Mouse (Mus musculus): ENCODE measurements around the gene Dcaf6.

The Dcaf6 gene

DNA sequence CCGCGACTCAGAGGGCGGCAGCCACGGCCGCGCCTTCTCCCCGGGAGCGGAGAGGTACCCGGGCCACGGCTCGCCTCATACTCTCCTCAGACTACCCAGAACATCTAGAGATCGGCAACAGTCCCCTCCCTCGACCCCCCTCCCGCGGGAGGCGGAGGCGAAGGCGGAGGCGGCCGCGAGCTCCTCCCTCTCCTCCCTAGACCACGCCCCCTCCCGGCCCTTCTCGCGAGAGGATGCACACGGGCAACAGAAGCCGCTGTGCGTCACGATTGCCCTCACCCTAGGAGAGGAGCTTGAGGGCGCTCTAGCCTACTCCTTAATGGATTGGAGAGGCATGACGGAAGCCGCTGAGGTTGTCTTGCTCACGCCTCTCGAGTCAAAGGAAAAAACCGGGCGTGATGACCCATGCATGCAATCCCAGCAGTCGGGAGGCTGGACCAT, at the start of gene Dcaf6, which contains the start of gene Mpc2:
Gene Dcaf6, minus strand, starts transcription at position 116 of the 441 bp plus-strand sequence.
Gene Mpc2, plus strand, starts transcription at position 278 of the 441 bp plus-strand sequence.
- DNase-seq (ENCODE audit: extremely low read depth, low read depth) = peak; percentile 90

GRCm38 (mm10) chr1:165506303-165506702, 46.0 kb upstream of the Dcaf6 start:
- no peak for DNase-seq (ENCODE audit: extremely low read depth, low read depth)

DNA sequence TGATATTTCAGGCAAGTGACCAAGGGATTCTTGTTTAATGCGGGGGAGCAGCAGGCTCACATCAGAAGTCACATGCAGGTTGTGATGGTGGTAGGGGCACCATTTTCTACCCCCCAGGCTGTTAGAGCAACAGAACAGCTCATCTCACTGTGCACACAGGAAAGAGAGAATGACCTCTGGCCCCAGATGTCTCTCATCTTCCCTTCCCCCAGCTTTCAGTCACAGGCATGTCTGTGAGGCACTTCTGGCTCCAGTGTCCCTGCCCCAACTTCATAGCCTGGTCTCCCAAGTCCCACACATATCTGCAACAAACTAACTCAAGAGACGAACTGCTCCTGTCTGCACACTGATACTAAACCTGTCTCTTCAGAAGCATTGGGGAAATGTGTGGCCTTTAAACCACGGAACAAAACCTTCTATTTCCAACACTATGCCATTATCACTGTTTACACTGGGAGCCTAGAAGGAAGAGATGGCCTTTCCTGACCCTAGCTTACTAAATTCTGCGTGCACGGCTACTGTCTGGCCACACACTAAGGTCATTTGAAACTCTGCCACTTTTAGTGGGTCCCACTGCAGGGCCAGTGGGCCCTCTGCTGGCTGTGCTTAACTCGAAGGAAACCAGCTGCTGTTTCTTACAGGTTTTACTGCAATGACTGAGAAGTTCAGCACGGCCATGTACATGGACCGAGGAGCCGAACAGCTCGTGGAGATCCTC, 43.2 kb upstream of the Dcaf6 start:
- no peak for DNase-seq (ENCODE audit: extremely low read depth, low read depth)

GRCm38 (mm10) chr1:165498856-165499255, 38.6 kb upstream of the Dcaf6 start:
- no peak for DNase-seq (ENCODE audit: extremely low read depth, low read depth)

DNA sequence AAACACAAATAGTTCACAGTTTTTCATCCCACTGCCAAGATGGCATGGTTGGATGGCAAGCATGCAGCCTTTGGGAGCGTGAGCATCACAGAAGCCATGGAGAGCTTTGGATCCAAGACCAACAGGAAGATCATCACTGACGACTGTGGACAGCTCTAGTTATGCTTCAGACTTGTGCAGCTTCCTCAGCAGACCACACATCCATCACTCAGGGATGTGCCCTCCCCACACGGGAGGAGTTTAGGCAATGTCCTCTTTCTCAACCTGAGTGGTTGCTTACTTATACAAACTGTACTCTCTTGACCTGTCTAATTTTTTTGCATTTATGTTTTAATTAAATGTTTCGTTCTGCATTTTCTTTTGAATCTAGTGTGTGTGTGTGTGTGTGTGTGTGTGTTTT, 28.9 kb upstream of the Dcaf6 start:
- DNase-seq (ENCODE audit: extremely low read depth, low read depth) = no peak

- no peak for DNase-seq (ENCODE audit: extremely low read depth, low read depth)
Observed at GRCm38 (mm10) chr1:165486108-165486507, 25.8 kb upstream of the Dcaf6 start.

DNA sequence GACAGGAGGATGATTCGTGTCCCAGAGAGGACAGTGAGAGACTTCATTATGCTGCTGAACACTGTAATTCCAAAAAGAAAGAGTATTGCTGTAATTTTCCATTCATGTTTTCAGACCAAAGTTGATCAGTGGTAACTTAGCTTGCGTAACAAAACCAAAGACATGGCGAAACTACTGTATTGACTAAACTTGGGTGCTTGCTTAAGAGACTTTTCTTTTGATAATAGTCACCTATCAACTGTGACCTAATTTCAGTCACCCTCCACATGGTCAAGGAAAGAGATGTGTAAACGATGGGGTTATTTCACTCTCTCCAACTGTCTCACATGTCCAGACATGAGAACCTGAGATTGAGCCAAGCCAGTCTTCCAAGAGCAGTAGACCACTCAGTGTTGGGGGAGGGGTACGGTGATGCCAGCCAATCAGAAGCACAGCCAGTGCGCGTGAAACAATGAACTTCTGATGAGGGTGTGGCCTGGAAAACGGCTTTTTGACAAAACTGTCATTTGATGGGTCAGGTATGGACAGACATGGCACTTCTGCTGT, 24.5 kb upstream of the Dcaf6 start, which contains the start of gene Adcy10:
Gene Adcy10, plus strand, starts transcription at position 496 of the 546 bp plus-strand sequence.
- no peak for DNase-seq (ENCODE audit: extremely low read depth, low read depth)

- no peak for DNase-seq (ENCODE audit: extremely low read depth, low read depth)
Observed at GRCm38 (mm10) chr1:165471490-165471889, 11.2 kb upstream of the Dcaf6 start.

- no peak for DNase-seq (ENCODE audit: extremely low read depth, low read depth)
Observed at GRCm38 (mm10) chr1:165469717-165470116, 9.4 kb upstream of the Dcaf6 start.

DNA sequence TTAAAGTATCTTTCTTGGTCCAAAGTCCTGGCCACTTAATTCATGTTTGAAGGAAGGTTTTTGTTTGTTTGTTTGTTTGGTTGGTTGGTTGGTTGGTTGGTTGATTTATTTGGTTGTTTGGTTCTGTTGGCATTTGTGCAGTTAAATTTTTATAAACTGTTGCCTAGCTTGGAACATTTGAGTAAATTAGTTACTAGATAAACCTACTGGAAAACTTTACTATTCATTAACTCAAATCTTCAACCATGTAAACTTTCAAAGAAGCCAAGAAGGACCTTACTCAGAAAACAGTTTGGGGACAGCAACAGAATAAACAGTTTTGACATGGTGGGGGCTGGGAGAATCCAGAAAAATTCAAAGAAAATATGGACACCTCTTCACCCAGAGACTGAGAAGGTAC, 8.7 kb upstream of the Dcaf6 start:
- DNase-seq (ENCODE audit: extremely low read depth, low read depth) = no peak

DNA sequence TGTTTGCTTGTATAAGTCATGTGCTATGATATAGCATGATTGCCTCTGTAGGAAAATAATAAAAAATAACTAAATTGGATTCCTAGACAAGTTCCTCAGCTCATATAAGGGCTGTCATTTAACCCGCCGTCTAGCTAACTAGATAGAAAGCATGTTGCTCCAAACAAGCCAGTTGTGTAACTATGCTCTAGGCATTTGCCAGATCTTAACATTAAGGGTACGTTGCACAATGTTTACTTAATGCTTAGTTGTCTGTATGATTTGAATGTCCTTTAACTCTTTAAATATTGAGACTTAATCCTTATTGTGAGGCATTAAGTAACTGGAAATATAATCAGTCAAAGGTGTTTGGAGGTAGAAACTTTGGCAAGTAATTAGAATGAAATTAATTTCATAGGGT, 4.3 kb upstream of the Dcaf6 start:
- no peak for DNase-seq (ENCODE audit: extremely low read depth, low read depth)

DNA sequence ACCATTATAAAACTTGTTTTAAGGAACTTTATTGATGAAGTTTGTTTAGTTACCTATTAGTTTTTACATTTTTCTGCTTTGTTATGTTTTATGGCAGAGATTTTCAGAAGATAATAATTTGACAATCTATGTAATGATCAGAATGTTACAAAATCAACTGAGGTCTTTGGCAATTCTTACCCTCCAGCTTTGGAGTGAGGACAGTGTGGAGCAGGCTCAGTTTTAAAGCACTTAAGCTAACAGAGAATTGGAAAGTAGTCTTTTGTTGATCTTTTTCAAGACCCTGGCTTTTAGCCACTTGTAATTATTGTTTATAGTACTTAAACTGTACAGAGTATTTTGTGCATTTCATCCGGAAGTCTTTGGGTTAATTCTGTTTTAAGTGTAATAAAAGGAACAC, 2.6 kb upstream of the Dcaf6 start:
- no peak for DNase-seq (ENCODE audit: extremely low read depth, low read depth)

DNA sequence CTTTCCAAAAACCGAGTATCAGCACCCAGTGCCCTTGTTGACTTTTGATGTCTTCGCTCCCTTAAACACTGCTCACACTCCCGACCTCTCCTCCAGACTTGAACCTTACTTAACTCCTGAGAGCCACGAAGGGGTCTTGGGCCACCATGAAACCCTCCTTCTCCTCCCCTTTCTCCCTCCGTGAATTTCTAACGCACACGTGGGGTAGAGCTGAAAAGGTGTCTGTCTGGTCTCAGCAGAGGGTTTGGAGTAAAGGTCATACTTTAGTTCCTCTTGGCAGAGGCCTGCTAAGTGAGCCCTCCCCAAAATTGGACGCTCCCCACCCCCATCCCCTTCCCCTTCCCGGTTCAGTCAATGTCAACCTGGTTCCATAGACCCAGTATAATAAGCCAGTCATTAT, 1.4 kb upstream of the Dcaf6 start:
- DNase-seq (ENCODE audit: extremely low read depth, low read depth) = no peak

- peak; percentile 97 for DNase-seq (ENCODE audit: extremely low read depth, low read depth)
Observed at GRCm38 (mm10) chr1:165460801-165461377, 614 bp upstream of the Dcaf6 start.

- no peak for DNase-seq (ENCODE audit: extremely low read depth, low read depth)
Observed at GRCm38 (mm10) chr1:165459503-165460181, 633 bp downstream of the Dcaf6 start.

- no peak for DNase-seq (ENCODE audit: extremely low read depth, low read depth)
Observed at GRCm38 (mm10) chr1:165459041-165459502, 1.2 kb downstream of the Dcaf6 start.

GRCm38 (mm10) chr1:165441719-165442118, 18.6 kb downstream of the Dcaf6 start:
- DNase-seq (ENCODE audit: extremely low read depth, low read depth) = no peak

DNA sequence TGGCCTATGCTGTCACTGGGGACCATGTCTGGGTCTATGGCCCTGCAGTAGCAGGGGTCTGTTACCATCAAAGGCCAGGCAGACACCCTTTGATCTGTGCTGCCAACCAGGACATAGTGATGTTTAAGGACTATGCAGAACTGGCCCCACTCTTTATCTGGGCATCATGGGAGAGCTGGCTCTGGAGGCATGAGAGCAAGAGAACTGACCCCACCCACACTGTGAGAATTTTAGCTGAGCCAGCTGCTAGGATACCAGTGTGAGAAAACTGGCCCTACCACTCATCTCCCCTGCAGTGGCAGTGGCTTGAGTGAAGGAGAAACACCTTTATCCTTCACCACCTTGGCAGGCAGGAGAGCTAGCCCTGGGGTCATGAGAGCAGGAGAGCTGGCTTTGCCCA, 19.1 kb downstream of the Dcaf6 start:
- DNase-seq (ENCODE audit: extremely low read depth, low read depth) = no peak

DNA sequence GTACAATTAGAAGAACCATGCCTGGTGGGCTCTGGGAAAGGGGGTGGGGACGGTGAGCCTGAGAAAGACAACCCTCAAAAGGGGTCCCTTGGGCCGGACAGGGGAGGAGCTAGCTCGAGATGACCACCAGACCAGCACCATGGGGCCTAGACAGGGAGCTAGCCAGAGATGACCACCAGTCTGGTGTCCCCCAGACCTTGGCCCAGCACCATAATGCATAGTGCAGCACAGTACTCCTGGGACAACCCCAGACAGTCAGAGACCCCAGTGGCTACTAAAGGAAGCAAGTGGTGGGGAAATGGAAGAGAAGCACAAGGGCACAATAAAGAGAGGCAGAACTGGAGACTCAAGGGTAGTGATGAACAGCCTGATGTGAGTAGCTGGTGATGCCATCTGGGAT, 19.5 kb downstream of the Dcaf6 start:
- DNase-seq (ENCODE audit: extremely low read depth, low read depth) = no peak

DNA sequence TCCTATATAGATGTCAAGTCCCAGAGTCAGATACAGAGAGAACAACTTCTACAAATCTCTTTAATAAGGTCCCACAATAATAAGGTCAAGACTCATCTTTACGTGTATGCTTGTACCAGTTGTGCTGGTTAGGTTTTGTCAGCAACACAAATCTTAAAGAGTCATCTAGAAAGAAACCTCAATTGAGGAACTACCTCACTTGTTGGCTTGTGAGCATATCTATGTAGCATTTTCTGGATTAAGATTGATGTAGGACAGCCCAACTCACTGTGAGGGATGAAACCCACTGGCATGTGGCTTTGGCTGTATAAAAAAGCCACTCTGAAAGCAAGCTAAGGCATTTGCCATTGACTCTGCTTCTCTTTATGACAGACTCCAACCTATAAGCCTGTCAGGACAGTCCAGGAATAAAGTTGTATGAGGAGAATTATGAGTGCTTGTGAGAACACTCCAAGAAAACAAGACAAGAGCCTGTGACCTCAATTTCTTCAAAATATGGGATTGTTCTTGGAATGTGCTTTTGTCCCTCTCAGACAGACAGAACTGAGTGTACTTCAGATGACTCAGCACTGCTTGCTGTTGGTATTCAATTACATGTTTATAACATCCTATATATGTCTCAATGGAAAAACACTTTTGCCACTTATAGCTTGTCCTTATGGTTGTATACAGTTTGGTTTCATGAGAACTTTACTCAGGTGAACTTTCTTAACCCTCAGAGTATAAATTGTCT, 21.8 kb downstream of the Dcaf6 start:
- peak; percentile 51 for DNase-seq (ENCODE audit: extremely low read depth, low read depth)

- no peak for DNase-seq (ENCODE audit: extremely low read depth, low read depth)
Observed at GRCm38 (mm10) chr1:165432883-165433282, 27.4 kb downstream of the Dcaf6 start.

All from MEL-GATA-1-ER (cell line).